Mouse (Mus musculus): ENCODE data around the gene Hist2h2ac. TPM values are rescaled to one million over a fixed set of nuclear protein-coding genes. Genes with fewer than 3 reads are reported as not detected.
"Not testable (repeated sequence)": the region's sequence is repeated elsewhere in the genome, so short reads cannot be mapped to it uniquely, and the experiment has no call there.

The Hist2h2ac gene
- polyA plus RNA-seq, 1 experiment from 2014 or later: 13.7 TPM

GRCm38 (mm10) chr3:96246427-96246856 is 25.8 kb upstream of the Hist2h2ac start, which contains the start of gene Hist2h3c1:
Gene Hist2h3c1, plus strand, starts transcription at chr3:96246685.
- H3K4me3 ChIP-seq: peak within 1 kb of the TSS; percentile 46
- H3K27me3 ChIP-seq, H3K9me3 ChIP-seq, H3K36me3 ChIP-seq: not testable (repeated sequence)
- peak within 1 kb of the TSS; percentile 83 for H3K27ac ChIP-seq
- H3K9ac ChIP-seq: peak within 1 kb of the TSS; percentile 37
- peak within 1 kb of the TSS; percentile 59 for H3K4me2 ChIP-seq
- H3K4me1 ChIP-seq: peaks cover 34% of the 10 kb centered on the region
- WGBS: 0% methylated on average over 6 of the region's 47 CpGs
- ATAC-seq (ENCODE audit: borderline replicate concordance, extremely low read depth, low FRiP score, low TSS enrichment): peak; percentile 94

GRCm38 (mm10) chr3:96246018-96246417 is 25.3 kb upstream of the Hist2h2ac start:
- H3K27me3 ChIP-seq; H3K36me3 ChIP-seq; H3K4me2 ChIP-seq; ATAC-seq (ENCODE audit: borderline replicate concordance, extremely low read depth, low FRiP score, low TSS enrichment); H3K9me3 ChIP-seq: not testable (repeated sequence)
- H3K4me3 ChIP-seq: peak overlapping the region; percentile 34
- WGBS: 0% methylated on average over 12 of the region's 21 CpGs
- H3K27ac ChIP-seq: peak overlapping the region; percentile 83
- peaks cover 37% of the 10 kb centered on the region for H3K4me1 ChIP-seq
- H3K9ac ChIP-seq: 0 out of 2 replicates have a peak overlapping the region, but pooled peaks have one; percentile 29

GRCm38 (mm10) chr3:96245003-96245886 is 24.6 kb upstream of the Hist2h2ac start, which contains the start of gene Hist2h2aa1:
Gene Hist2h2aa1, plus strand, starts transcription at chr3:96245497.
- WGBS: under 1% methylated on average over 32 of the region's 88 CpGs
- H3K27ac ChIP-seq: peak within 1 kb of the TSS; percentile 99
- not testable (repeated sequence) for H3K36me3 ChIP-seq, H3K27me3 ChIP-seq, H3K9me3 ChIP-seq
- H3K9ac ChIP-seq: peak within 1 kb of the TSS; percentile 83
- peak within 1 kb of the TSS; percentile 51 for H3K4me3 ChIP-seq
- H3K4me2 ChIP-seq: peak within 1 kb of the TSS; percentile 63
- peak; percentile 87 for ATAC-seq (ENCODE audit: borderline replicate concordance, extremely low read depth, low FRiP score, low TSS enrichment)
- H3K4me1 ChIP-seq: peaks cover 41% of the 10 kb centered on the region

- H3K4me2 ChIP-seq: peak overlapping the region; percentile 63
- peaks cover 36% of the 10 kb centered on the region for H3K4me1 ChIP-seq
- H3K27me3 ChIP-seq: no peaks in the 10 kb centered on the region
- H3K9me3 ChIP-seq: no peaks in the 10 kb centered on the region
- peak overlapping the region; percentile 99 for H3K27ac ChIP-seq
- H3K9ac ChIP-seq: peak overlapping the region; percentile 83; the same call in 1 of the 2 replicates
- ATAC-seq (ENCODE audit: borderline replicate concordance, extremely low read depth, low FRiP score, low TSS enrichment): no peak
- 83% methylated on average over 7 of the region's 7 CpGs for WGBS
- H3K36me3 ChIP-seq: no peaks in the 10 kb centered on the region
- H3K4me3 ChIP-seq: peak overlapping the region; percentile 51
Observed at GRCm38 (mm10) chr3:96243921-96244572, 23.4 kb upstream of the Hist2h2ac start.

GRCm38 (mm10) chr3:96240799-96241197 is 20.1 kb upstream of the Hist2h2ac start:
- 71% methylated on average over 9 of the region's 9 CpGs for WGBS
- H3K9ac ChIP-seq: peak overlapping the region; percentile 32
- peaks cover 46% of the 10 kb centered on the region for H3K4me1 ChIP-seq
- H3K4me2 ChIP-seq: peak overlapping the region; percentile 41
- no peak for ATAC-seq (ENCODE audit: borderline replicate concordance, extremely low read depth, low FRiP score, low TSS enrichment)
- no peaks in the 10 kb centered on the region for H3K36me3 ChIP-seq
- H3K9me3 ChIP-seq: no peaks in the 10 kb centered on the region
- peak overlapping the region; percentile 12; the same call in 1 of the 2 replicates for H3K4me3 ChIP-seq
- H3K27me3 ChIP-seq: no peaks in the 10 kb centered on the region
- peak overlapping the region; percentile 87 for H3K27ac ChIP-seq

- Histone ChIP-seq H3K27ac (peak within 1 kb of the TSS; percentile 87), H3K4me1 (peaks cover 46% of the 10 kb centered on the region), H3K9ac (peak within 1 kb of the TSS; percentile 32), H3K4me2 (peak within 1 kb of the TSS; percentile 41), H3K4me3 (peak within 1 kb of the TSS; percentile 34)
- H3K36me3 ChIP-seq, H3K9me3 ChIP-seq, H3K27me3 ChIP-seq: not testable (repeated sequence)
- 2% methylated on average over 26 of the region's 85 CpGs for WGBS
- ATAC-seq (ENCODE audit: borderline replicate concordance, extremely low read depth, low FRiP score, low TSS enrichment): peak; percentile 87
Observed at GRCm38 (mm10) chr3:96239949-96240798, 19.5 kb upstream of the Hist2h2ac start, which contains the start of gene Hist2h2aa2. Gene Hist2h2aa2, minus strand, starts transcription at chr3:96240276.

- Histone ChIP-seq H3K9ac (peak within 1 kb of the TSS; percentile 51), H3K4me2 (peak within 1 kb of the TSS; percentile 66), H3K27ac (peak within 1 kb of the TSS; percentile 86), H3K4me3 (peak within 1 kb of the TSS; percentile 41), H3K4me1 (peaks cover 40% of the 10 kb centered on the region)
- ATAC-seq (ENCODE audit: borderline replicate concordance, extremely low read depth, low FRiP score, low TSS enrichment): peak; percentile 93
- H3K9me3 ChIP-seq, H3K36me3 ChIP-seq, H3K27me3 ChIP-seq: not testable (repeated sequence)
- WGBS: 1% methylated on average over 10 of the region's 68 CpGs
Observed at GRCm38 (mm10) chr3:96238954-96239793, 18.5 kb upstream of the Hist2h2ac start, which contains the start of gene Hist2h3c2. Gene Hist2h3c2, minus strand, starts transcription at chr3:96239127.

- no peak for ATAC-seq (ENCODE audit: borderline replicate concordance, extremely low read depth, low FRiP score, low TSS enrichment)
- peak overlapping the region; percentile 41 for H3K4me3 ChIP-seq
Observed at GRCm38 (mm10) chr3:96237904-96238511, 17.3 kb upstream of the Hist2h2ac start.

GRCm38 (mm10) chr3:96237335-96237903 is 16.7 kb upstream of the Hist2h2ac start:
- H3K4me2 ChIP-seq: peak overlapping the region; percentile 66
- 10% methylated on average over 7 of the region's 7 CpGs for WGBS
- ATAC-seq (ENCODE audit: borderline replicate concordance, extremely low read depth, low FRiP score, low TSS enrichment): no peak
- H3K4me1 ChIP-seq: peaks cover 30% of the 10 kb centered on the region
- H3K4me3 ChIP-seq: peak overlapping the region; percentile 41
- H3K36me3 ChIP-seq: no peaks in the 10 kb centered on the region
- no peaks in the 10 kb centered on the region for H3K27me3 ChIP-seq
- peak overlapping the region; percentile 70 for H3K27ac ChIP-seq
- peak overlapping the region; percentile 51 for H3K9ac ChIP-seq
- no peaks in the 10 kb centered on the region for H3K9me3 ChIP-seq

More at GRCm38 (mm10) chr3:96237904-96238511, 17.3 kb upstream of the Hist2h2ac start:
- Histone ChIP-seq H3K27ac (peak overlapping the region; percentile 70), H3K27me3 (no peaks in the 10 kb centered on the region), H3K9ac (peak overlapping the region; percentile 51), H3K36me3 (no peaks in the 10 kb centered on the region), H3K4me2 (peak overlapping the region; percentile 66), H3K9me3 (no peaks in the 10 kb centered on the region), H3K4me1 (peaks cover 30% of the 10 kb centered on the region)
- WGBS: under 1% methylated on average over 12 of the region's 12 CpGs

GRCm38 (mm10) chr3:96236834-96237334 is 16.2 kb upstream of the Hist2h2ac start:
- Histone ChIP-seq H3K4me2 (peak overlapping the region; percentile 66), H3K36me3 (no peaks in the 10 kb centered on the region), H3K9ac (peak overlapping the region; percentile 51), H3K4me3 (peak overlapping the region; percentile 41), H3K4me1 (peaks cover 30% of the 10 kb centered on the region), H3K27me3 (no peaks in the 10 kb centered on the region), H3K9me3 (no peaks in the 10 kb centered on the region), H3K27ac (peak overlapping the region; percentile 70)
- WGBS: 60% methylated on average over 4 of the region's 4 CpGs
- no peak for ATAC-seq (ENCODE audit: borderline replicate concordance, extremely low read depth, low FRiP score, low TSS enrichment)

Data from lung, embryonic 15.5 days (tissue).